Mouse (Mus musculus): Measurements from ENCODE around the gene Gm29797. TPM values are rescaled to one million over a fixed set of nuclear protein-coding genes. Genes with fewer than 3 reads are reported as not detected.

Gm29797 gene
- polyA plus RNA-seq (2012; fragmentation: generic; extraction: Trizol) = under 1 TPM in 1 of 2 experiments, not detected in 1; 0.13 TPM

DNA sequence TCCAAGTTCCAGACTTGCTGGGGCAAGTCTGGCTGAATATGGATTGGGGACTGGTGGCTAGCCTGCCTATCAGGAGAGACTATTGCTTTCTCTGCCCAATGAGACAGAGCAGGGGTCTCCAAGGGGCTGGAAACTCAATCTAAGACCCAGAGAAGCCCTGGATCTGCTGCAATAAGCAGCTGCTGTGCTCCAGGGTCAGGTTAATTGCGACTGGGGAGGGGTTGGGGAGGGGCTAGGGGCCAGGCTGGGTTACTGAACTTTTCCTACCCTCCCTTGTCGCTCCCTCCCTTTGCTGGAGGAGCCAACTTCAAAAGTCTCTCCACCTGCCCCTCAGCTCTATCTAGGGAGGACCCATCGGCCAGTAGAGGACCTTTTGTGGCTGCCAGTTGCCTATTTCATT is at the start of gene Gm29797:
Gene Gm29797, plus strand, starts transcription at position 301 of the 400 bp plus-strand sequence.

DNA sequence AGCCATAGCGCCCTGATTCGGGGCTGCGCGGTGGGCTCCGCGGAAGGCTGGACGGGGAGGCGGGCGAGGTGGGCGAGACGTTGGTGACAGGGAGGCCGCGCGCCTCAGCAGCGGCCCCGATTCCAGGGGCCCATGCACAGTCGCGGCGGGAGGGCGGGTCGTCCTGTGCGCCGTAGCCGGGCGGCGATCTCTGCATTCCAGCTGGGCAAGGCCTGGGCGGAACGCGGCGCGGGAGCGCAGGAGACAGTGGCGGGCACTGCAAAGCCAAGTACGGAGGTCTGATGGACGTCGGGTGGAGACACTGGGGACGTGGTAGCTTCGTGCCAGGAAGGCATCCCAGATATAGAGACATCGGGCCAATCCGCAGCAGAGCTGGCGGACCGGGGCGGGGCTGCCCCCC is 14.5 kb downstream of the Gm29797 start, which contains the start of gene Sox18:
Gene Sox18, minus strand, starts transcription at position 315 of the 400 bp plus-strand sequence.

DNA sequence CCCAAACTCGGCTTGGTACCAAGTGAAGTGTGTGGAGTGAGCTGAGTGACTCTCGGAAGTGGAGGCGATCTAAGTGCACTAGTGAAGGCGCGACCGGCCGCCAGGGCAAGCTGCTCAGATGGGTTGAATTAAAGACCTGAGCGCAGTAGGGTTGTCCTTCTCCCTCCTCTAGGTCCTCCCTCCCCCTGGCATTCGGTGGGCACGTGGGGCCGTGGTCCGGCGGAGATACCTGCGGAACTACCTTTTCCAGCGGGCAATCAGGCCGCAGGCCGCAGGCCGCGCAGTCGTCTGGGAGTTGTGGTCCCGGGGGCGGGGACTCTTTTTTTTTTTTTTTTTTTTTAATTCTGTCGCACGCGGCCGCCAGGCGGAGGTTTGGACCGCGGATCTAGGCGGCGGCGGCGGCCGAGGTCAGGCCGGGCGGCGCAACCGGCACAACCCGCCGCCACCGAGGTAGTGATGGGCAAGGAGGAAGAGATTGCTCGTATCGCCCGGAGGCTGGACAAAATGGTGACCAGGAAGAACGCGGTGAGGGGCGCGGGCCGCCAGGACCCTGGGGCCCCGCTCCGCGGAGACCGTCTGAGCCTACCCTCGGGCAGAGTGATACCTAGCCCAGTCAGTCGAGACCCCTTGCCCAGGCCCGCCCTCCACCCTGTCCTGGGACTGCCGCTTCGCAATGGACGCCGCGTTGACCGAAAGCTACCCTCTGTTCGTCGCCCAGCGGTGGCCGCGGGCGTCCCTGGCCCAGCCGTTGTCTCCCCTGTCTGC is 23.3 kb downstream of the Gm29797 start, which contains the start of gene Tcea2:
Gene Tcea2, plus strand, starts transcription at position 360 of the 765 bp plus-strand sequence.

DNA sequence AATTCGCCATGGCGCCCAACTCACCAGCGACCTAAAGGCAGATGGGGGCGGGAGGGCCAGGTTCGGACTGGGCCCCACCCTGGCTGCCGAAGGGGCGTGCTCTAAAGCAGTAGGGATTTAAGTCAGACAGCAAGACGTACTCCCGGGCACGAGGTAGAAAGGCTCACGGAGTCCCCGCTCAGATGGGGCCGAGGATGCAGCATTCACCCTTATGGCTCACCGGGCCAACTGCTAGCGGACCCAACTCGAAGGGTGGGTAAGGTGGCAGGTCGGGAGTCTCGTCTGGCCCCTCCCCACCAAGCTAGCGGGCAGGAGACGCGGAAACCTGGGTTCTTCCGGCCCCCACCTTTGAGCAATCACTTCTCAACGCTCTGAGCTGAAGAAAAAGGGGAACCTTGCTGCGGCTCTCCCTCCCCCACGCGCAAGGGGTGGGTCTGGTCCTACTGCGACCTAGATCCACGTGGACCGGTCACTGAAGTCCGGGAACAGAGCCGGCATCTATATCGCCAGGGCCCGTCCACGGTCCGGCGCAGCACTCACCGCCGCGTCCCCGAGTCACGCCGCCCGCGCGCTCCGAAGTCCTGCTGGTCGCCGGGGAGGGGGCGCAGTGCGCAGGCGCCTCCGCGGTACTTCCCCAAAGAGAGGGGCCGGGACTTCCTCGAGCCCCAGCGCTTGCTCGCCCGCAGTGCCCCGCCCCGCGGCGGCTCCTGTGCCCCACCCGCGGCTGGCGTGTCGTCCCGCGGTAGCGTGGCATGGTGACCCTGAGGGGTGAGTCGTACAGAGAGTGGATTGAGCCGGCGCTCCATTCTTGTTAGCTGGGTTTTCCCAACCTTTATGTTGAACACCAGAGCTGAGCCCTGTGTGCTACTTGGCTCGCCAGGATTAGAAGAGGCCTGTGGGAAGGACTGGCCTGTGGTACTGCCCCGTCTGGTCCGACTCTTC is 36.8 kb downstream of the Gm29797 start, which contains the start of gene Rgs19:
Gene Rgs19, minus strand, starts transcription at position 639 of the 942 bp plus-strand sequence.

DNA sequence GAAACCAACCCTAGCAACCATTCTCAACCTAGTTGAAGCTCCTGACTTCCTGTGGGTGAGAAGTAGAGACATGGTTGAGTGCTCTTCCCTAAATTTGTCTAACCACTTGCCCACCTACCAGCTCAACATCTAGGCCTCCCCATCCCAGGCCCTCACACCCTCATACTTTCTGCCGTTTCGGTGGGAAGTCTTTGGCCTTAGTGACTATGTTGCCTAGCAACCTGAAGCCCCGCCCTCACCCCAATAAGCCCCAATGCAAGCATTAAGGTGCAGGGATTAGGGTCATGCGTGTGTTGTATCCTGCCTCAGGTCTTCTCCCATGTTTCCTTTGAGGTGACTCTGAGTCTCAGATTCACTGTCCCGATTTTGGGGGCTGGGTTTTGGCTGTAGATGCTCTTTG is 41.4 kb downstream of the Gm29797 start, which contains the start of gene Lkaaear1:
Gene Lkaaear1, minus strand, starts transcription at position 202 of the 400 bp plus-strand sequence.

Other genes with a start within 250 kb of the Gm29797 start
- gene Zbtb46, start 197.6 kb upstream of the Gm29797 start, polyA plus RNA-seq (2012; fragmentation: generic; extraction: Trizol) = 1 to 10 TPM in 1 of 2 experiments, under 1 TPM in 1; 0.48 to 1.7 TPM
- gene Abhd16b, start 163.8 kb upstream of the Gm29797 start, polyA plus RNA-seq (2012; fragmentation: generic; extraction: Trizol) = under 1 TPM in 1 of 2 experiments, not detected in 1; 0.15 TPM
- 10 to 100 TPM; 61.2 to 89.0 TPM for gene Tpd52l2, start 159.9 kb upstream of the Gm29797 start, polyA plus RNA-seq (2012; fragmentation: generic; extraction: Trizol)
- gene Dnajc5, start 136.5 kb upstream of the Gm29797 start, polyA plus RNA-seq (2012; fragmentation: generic; extraction: Trizol) = 10 to 100 TPM; 11.6 to 26.9 TPM
- gene Uckl1, start 72.1 kb upstream of the Gm29797 start, polyA plus RNA-seq (2012; fragmentation: generic; extraction: Trizol) = 10 to 100 TPM; 13.4 to 44.3 TPM
- gene Prpf6, start 65.2 kb upstream of the Gm29797 start, polyA plus RNA-seq (2012; fragmentation: generic; extraction: Trizol) = 10 to 100 TPM; 16.1 to 53.3 TPM
- gene Zfp512b, start 64.2 kb upstream of the Gm29797 start, polyA plus RNA-seq (2012; fragmentation: generic; extraction: Trizol) = 10 to 100 TPM in 1 of 2 experiments, 1 to 10 TPM in 1; 1.6 to 22.7 TPM
- 1 to 10 TPM in 1 of 2 experiments, under 1 TPM in 1; 0.49 to 1.1 TPM for gene Samd10, start 57.8 kb upstream of the Gm29797 start, polyA plus RNA-seq (2012; fragmentation: generic; extraction: Trizol)
- gene Sox18, start 14.6 kb downstream of the Gm29797 start, polyA plus RNA-seq (2012; fragmentation: generic; extraction: Trizol) = under 1 TPM in 1 of 2 experiments, not detected in 1; 0.05 TPM
- gene Tcea2, start 23.3 kb downstream of the Gm29797 start, polyA plus RNA-seq (2012; fragmentation: generic; extraction: Trizol) = 10 to 100 TPM in 1 of 2 experiments, 1 to 10 TPM in 1; 1.5 to 12.1 TPM
- gene Rgs19, start 36.9 kb downstream of the Gm29797 start, polyA plus RNA-seq (2012; fragmentation: generic; extraction: Trizol) = 10 to 100 TPM; 39.2 to 39.9 TPM
- not detected for gene Lkaaear1, start 41.4 kb downstream of the Gm29797 start, polyA plus RNA-seq (2012; fragmentation: generic; extraction: Trizol)
- under 1 TPM in 1 of 2 experiments, not detected in 1; 0.01 TPM for gene Oprl1, start 58.0 kb downstream of the Gm29797 start, polyA plus RNA-seq (2012; fragmentation: generic; extraction: Trizol)
- gene Myt1, start 106.3 kb downstream of the Gm29797 start, polyA plus RNA-seq (2012; fragmentation: generic; extraction: Trizol) = not detected
- gene Pcmtd2, start 180.8 kb downstream of the Gm29797 start, polyA plus RNA-seq (2012; fragmentation: generic; extraction: Trizol) = 1 to 10 TPM in 1 of 2 experiments, under 1 TPM in 1; 0.28 to 5.4 TPM
- gene Polr3k, start 207.3 kb downstream of the Gm29797 start, polyA plus RNA-seq (2012; fragmentation: generic; extraction: Trizol) = 10 to 100 TPM in 1 of 2 experiments, 1 to 10 TPM in 1; 7.2 to 10.1 TPM

All from C3H10T1/2 (cell line).